25 mouse cellular contexts compared by ENCODE assay signal in genomic region chr11:81164890-81165289, GRCm38 (mm10).
"Had no signal": no experiment of that assay in that cellular context is flagged by ENCODE, and none has a peak within 500 bp of the region (broad histone marks: within the 10 kb centered on the region; RNA-seq: fewer than 3 reads in every experiment).

No protein-coding gene starts in this region.

- DNase-seq: gastrocnemius, postnatal 14 days; gastrocnemius, postnatal 36 days; heart, adult 18-20 months; heart, postnatal 14 days; heart, postnatal 36 days; kidney, adult 11 months; kidney, adult 2 months; kidney, adult 9 months; kidney, postnatal 14 days; kidney, postnatal 36 days; layer of hippocampus, adult 9-11 months; layer of hippocampus, postnatal 36 days; left cerebral cortex, postnatal 4 days had no signal

- H3K4me2 ChIP-seq: heart, embryonic 11.5 days; heart, embryonic 13.5 days; heart, embryonic 15.5 days; hindbrain, embryonic 13.5 days; hindbrain, embryonic 15.5 days; kidney, embryonic 15.5 days; limb, embryonic 13.5 days; limb, embryonic 15.5 days; liver, embryonic 12.5 days had no signal

- H3K27me3 ChIP-seq: heart, embryonic 13.5 days; heart, embryonic 15.5 days; hindbrain, embryonic 13.5 days; hindbrain, embryonic 15.5 days; kidney, embryonic 15.5 days; limb, embryonic 15.5 days; liver, embryonic 12.5 days had no signal

- H3K9me3 ChIP-seq: heart, embryonic 13.5 days; heart, embryonic 15.5 days; hindbrain, embryonic 15.5 days; limb, embryonic 15.5 days had no signal

- H3K4me3 ChIP-seq: heart, embryonic 13.5 days; heart, embryonic 15.5 days; hindbrain, embryonic 13.5 days; hindbrain, embryonic 15.5 days; kidney, embryonic 15.5 days; limb, embryonic 13.5 days; limb, embryonic 15.5 days; liver, embryonic 12.5 days had no signal

- ATAC-seq: hindbrain, postnatal 0 days; intestine, embryonic 16.5 days; liver, embryonic 12.5 days had no signal

- H3K36me3 ChIP-seq: heart, embryonic 13.5 days; heart, embryonic 15.5 days; hindbrain, embryonic 13.5 days; hindbrain, embryonic 15.5 days; kidney, embryonic 15.5 days; limb, embryonic 13.5 days; limb, embryonic 15.5 days; liver, embryonic 12.5 days had no signal

- H3K9ac ChIP-seq: heart, embryonic 13.5 days; heart, embryonic 15.5 days; hindbrain, embryonic 13.5 days; hindbrain, embryonic 15.5 days; kidney, embryonic 15.5 days; limb, embryonic 13.5 days; limb, embryonic 15.5 days; liver, embryonic 12.5 days had no signal

- H3K27ac ChIP-seq: heart, embryonic 13.5 days; heart, embryonic 15.5 days; hindbrain, embryonic 13.5 days; hindbrain, embryonic 15.5 days; hindbrain, postnatal 0 days; kidney, embryonic 15.5 days; kidney, postnatal 0 days; limb, embryonic 13.5 days; limb, embryonic 15.5 days; liver, embryonic 12.5 days had no signal

- H3K4me1 ChIP-seq: heart, embryonic 13.5 days; heart, embryonic 15.5 days; hindbrain, embryonic 13.5 days; hindbrain, embryonic 15.5 days; kidney, embryonic 15.5 days; limb, embryonic 13.5 days; limb, embryonic 15.5 days; liver, embryonic 12.5 days had no signal
